Mouse (Mus musculus) kidney, adult 2 months (tissue): ENCODE data around the gene Slc26a1.

Experiments
- CTCF ChIP-seq: fragments of 200-500 bp; conservative IDR thresholded peaks from 2 replicates; pipeline ENCODE4 v1.5.1; 2011; ENCODE audit warnings: low read depth, mild to moderate bottlenecking, control low read depth, low read length, moderate library complexity, mixed read lengths; ENCODE audit not compliant: insufficient read depth, insufficient read length
- POLR2A ChIP-seq: fragments of 200-500 bp; IDR thresholded peaks from one replicate; pipeline ENCODE4 v1.6.1; 2011; ENCODE audit warnings: low read depth, low read length, control low read depth

DNA sequence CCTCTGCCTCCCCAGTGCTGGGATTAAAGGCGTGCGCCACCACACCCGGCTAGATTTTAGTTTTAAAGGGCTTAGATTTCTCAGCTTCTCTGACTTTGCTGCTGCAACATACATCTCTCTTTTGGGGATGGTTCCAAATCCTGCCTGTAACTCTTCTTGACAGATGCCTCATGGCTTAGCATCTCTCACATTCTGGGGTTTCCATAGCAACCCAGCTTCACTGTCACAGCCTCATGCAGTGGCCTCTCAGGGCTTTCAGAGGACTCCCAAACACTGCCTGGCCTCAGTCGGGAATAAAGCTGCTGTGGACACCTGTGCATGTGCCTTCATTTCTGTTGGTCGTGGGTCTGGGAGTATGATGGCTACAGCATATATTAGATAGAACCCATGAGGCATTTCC is 13.7 kb upstream of the Slc26a1 start:
- no peak for TF ChIP-seq CTCF
- TF ChIP-seq POLR2A, result no peak
